Mouse (Mus musculus) cerebellum, adult 2 months (tissue): Measurements from ENCODE around the gene Polr2e.

Experiments used
- CTCF ChIP-seq: fragments of 200-500 bp; IDR thresholded peaks from 2 replicates; pipeline ENCODE4 v1.5.1; 2011; ENCODE audit warnings: low read depth, mild to moderate bottlenecking, control low read depth, low read length, moderate library complexity, borderline replicate concordance; ENCODE audit not compliant: insufficient read depth
- POLR2A ChIP-seq: fragments of 200-500 bp; IDR thresholded peaks from 2 replicates; pipeline ENCODE4 v1.6.1; 2011; ENCODE audit warnings: low read length, control low read depth, borderline replicate concordance; ENCODE audit not compliant: insufficient read depth

GRCm38 (mm10) chr10:80055891-80056290 is 16.3 kb upstream of the Polr2e start:
- TF ChIP-seq CTCF: no peak
- no peak for TF ChIP-seq POLR2A
